Mouse (Mus musculus): ENCODE measurements around the gene Pgghg.

- TF ChIP-seq CTCF (IDR thresholded peaks at IDR 0.05; ENCODE audit: borderline replicate concordance, control insufficient read depth, extremely low read depth, insufficient read depth, low read length, poor library complexity) (no peak), POLR2A (IDR thresholded peaks at IDR 0.05; ENCODE audit: control insufficient read depth, extremely low read depth, insufficient read depth, low read length, poor library complexity) (no peak)
These were observed 47.8 kb downstream of the Pgghg start for GRCm38 (mm10) chr7:140989022-140989421.
